Mouse (Mus musculus) neural tube, embryonic 15.5 days (tissue): ENCODE measurements around the gene Epx. TPM values are rescaled to one million over a fixed set of nuclear protein-coding genes. Genes with fewer than 3 reads are reported as not detected.

Source experiments
- ATAC-seq: fragments of 200-750 bp; cut with Nextera tagmentation; 2 replicates; pipeline ENCODE4 v1.8.0; 2017; ENCODE audit warnings: mild to moderate bottlenecking, moderate TSS enrichment, moderate library complexity; ENCODE audit not compliant: low FRiP score
- H3K27ac ChIP-seq: fragments of 300-500 bp; sonication (generic); replicated peaks from 2 replicates; pipeline ENCODE4 v1.5.1; 2015; ENCODE audit warnings: mild to moderate bottlenecking, inconsistent platforms
- H3K27me3 ChIP-seq: fragments of 300-500 bp; sonication (generic); replicated peaks from 2 replicates; pipeline ENCODE4 v1.6.1; 2015; ENCODE audit warnings: inconsistent platforms
- H3K36me3 ChIP-seq: fragments of 300-500 bp; sonication (generic); 2 replicates; pipeline ENCODE4 v1.6.1; 2015; ENCODE audit warnings: inconsistent platforms
- H3K4me1 ChIP-seq: fragments of 300-500 bp; sonication (generic); 2 replicates; pipeline ENCODE4 v1.6.1; 2015; ENCODE audit warnings: inconsistent platforms
- H3K4me2 ChIP-seq: fragments of 300-500 bp; sonication (generic); 2 replicates; pipeline ENCODE4 v1.6.1; 2015; ENCODE audit warnings: inconsistent platforms, mild to moderate bottlenecking, moderate library complexity
- H3K4me3 ChIP-seq: fragments of 300-500 bp; sonication (generic); replicated peaks from 2 replicates; pipeline ENCODE4 v1.5.1; 2015; ENCODE audit warnings: mild to moderate bottlenecking, inconsistent platforms
- H3K9ac ChIP-seq: fragments of 300-500 bp; sonication (generic); replicated peaks from 2 replicates; pipeline ENCODE4 v1.6.1; 2015; ENCODE audit warnings: mild to moderate bottlenecking, inconsistent platforms
- H3K9me3 ChIP-seq: fragments of 300-500 bp; sonication (generic); replicated peaks from 2 replicates; pipeline ENCODE4 v1.6.1; 2016; ENCODE audit warnings: inconsistent platforms
- WGBS: fragments of 180-500 bp; shearing (Covaris S2); methylation state at CpG from one replicate; pipeline ENCODE4 v1.1.7; 2015; ENCODE audit warnings: mixed read lengths; 5-methylcytosine and 5-hydroxymethylcytosine counted together
- polyA plus RNA-seq: library from polyadenylated mRNA; unstranded; fragments of >200 nt; fragmentation: Nextera tagmentation; extraction: Ambion mirVana; gene quantifications from 2 replicates; pipeline ENCODE4 v1.2.1, GENCODE M21; 2015

Gene Epx
- polyA plus RNA-seq = 0.28 and 0.42 TPM in 2 replicates

DNA sequence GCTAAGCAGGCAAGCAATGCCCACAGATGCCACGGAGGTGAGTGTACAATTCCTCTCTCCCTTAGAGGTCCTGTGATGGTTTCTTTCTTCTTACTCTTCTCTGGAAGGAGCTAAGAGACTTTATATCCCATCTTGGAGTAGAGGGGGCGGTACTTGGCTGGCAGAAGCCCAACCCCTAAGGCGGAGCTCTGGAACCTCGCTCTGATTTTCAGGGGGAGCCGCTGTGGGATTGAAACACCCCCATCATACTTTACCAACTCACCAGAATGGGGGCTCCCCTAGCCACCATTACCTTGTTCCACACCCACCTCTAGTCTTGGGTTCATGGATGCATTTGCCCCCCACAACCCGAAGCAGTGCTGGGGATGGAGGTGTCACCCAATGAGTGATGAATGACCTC, at the start of gene Epx:
Epx (minus strand) TSS at position 101 of the 400 bp plus-strand sequence.
- WGBS = 83% methylated on average over 6 of the region's 6 CpGs

DNA sequence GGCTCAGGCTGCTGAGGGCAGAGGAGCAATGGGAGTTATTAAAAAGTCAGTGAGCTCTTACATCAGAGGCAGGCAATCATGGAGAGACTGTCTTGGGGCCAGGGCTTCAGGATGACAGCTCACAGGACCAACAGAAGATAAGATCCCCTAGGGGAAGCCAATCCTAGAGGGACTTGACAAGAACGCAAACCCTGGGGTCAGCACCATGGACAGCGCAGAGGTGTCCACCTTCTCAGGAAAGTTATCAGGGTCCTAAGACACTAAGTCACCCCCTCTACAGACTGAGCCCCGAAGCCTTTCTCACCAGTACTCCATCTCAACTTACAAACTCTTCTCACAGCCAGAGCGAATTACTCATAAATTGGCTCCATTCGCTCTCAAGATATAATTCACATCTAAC, 45.6 kb upstream of the Epx start, which contains the start of gene Olfr464:
Olfr464 (minus strand) TSS at position 2 of the 400 bp plus-strand sequence.
- WGBS = 32% methylated on average over 5 of the region's 5 CpGs

More for the DNA sequence above, at the start of gene Epx:
- H3K4me1 ChIP-seq = peaks cover 8% of the 10 kb centered on the region
- no peak within 1 kb of the TSS for H3K27ac ChIP-seq
- H3K4me3 ChIP-seq = no peak within 1 kb of the TSS
- H3K36me3 ChIP-seq = no peaks in the 10 kb centered on the region
- H3K9me3 ChIP-seq = no peaks in the 10 kb centered on the region
- H3K9ac ChIP-seq = no peak within 1 kb of the TSS
- ATAC-seq = no peak
- no peaks in the 10 kb centered on the region for H3K27me3 ChIP-seq
- H3K4me2 ChIP-seq = no peak within 1 kb of the TSS

DNA sequence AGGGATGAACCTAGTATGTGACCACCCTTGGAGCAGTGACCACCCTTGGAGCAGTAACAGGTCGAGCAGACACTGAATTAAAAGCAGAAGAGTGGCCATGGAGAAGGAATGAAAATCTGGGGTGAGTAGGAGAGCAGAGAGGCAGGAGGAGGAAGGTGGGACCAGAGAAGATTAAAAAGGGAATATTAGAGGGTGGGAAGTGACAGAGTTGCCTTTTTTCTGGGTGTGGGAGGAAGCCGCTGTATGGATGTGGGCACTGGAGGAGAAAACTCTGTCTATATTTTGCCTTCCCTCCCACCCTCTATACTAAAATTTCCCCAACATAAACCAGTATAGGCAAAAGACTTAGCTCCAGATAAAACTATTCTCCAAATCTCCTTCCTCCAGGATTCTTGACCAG, 45.0 kb upstream of the Epx start:
- no peak overlapping the region for H3K4me2 ChIP-seq
- H3K4me1 ChIP-seq = no peaks in the 10 kb centered on the region
- H3K9me3 ChIP-seq = peaks cover 4% of the 10 kb centered on the region; the same call in 1 of the 2 replicates
- H3K9ac ChIP-seq = no peak overlapping the region
- H3K27ac ChIP-seq = no peak overlapping the region
- H3K36me3 ChIP-seq = no peaks in the 10 kb centered on the region
- 77% methylated on average over 2 of the region's 2 CpGs for WGBS
- ATAC-seq = no peak
- no peaks in the 10 kb centered on the region for H3K27me3 ChIP-seq
- H3K4me3 ChIP-seq = no peak overlapping the region

More for the DNA sequence above, 45.6 kb upstream of the Epx start, which contains the start of gene Olfr464:
- no peak within 1 kb of the TSS for H3K4me2 ChIP-seq
- ATAC-seq = no peak
- no peaks in the 10 kb centered on the region for H3K27me3 ChIP-seq
- H3K4me1 ChIP-seq = no peaks in the 10 kb centered on the region
- no peaks in the 10 kb centered on the region for H3K36me3 ChIP-seq
- H3K4me3 ChIP-seq = no peak within 1 kb of the TSS
- H3K27ac ChIP-seq = no peak within 1 kb of the TSS
- peaks cover 4% of the 10 kb centered on the region; the same call in 1 of the 2 replicates for H3K9me3 ChIP-seq
- H3K9ac ChIP-seq = no peak within 1 kb of the TSS

DNA sequence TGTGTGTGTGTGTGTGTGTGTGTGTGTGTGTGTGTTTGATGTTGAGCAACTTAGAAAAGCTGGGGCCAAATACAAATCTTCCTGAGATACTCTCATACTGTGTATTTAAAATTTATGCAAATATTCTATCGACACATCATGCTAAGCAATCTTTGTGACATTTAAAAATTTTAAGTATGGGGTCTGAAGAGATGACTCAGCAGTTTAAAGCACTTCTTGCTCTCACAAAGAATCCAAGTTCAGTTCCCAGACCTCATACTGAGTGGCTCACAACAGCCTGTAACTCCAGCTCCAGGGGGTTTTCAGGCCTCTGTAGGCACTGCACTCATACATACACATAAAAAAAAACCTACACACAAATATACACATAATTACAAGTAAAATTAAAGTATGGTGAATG, 40.7 kb upstream of the Epx start:
- 85% methylated on average over 1 of the region's 1 CpGs for WGBS
- Histone ChIP-seq H3K4me2 (no peak overlapping the region), H3K9me3 (no peaks in the 10 kb centered on the region), H3K27ac (no peak overlapping the region), H3K4me1 (no peaks in the 10 kb centered on the region), H3K9ac (no peak overlapping the region), H3K4me3 (no peak overlapping the region), H3K27me3 (no peaks in the 10 kb centered on the region), H3K36me3 (no peaks in the 10 kb centered on the region)
- no peak for ATAC-seq

GRCm38 (mm10) chr11:87904331-87904730, 29.0 kb upstream of the Epx start:
- no peaks in the 10 kb centered on the region for H3K27me3 ChIP-seq
- H3K4me2 ChIP-seq = no peak overlapping the region
- H3K4me3 ChIP-seq = no peak overlapping the region
- no peak overlapping the region for H3K27ac ChIP-seq
- WGBS = 83% methylated on average over 3 of the region's 3 CpGs
- ATAC-seq = no peak
- no peak overlapping the region for H3K9ac ChIP-seq
- H3K36me3 ChIP-seq = no peaks in the 10 kb centered on the region
- no peaks in the 10 kb centered on the region for H3K4me1 ChIP-seq
- H3K9me3 ChIP-seq = no peaks in the 10 kb centered on the region

GRCm38 (mm10) chr11:87897287-87897686, 22.0 kb upstream of the Epx start, which contains the start of gene Olfr463:
Gene Olfr463, minus strand, starts transcription at chr11:87897387.
- Histone ChIP-seq H3K27ac (no peak within 1 kb of the TSS), H3K36me3 (no peaks in the 10 kb centered on the region), H3K27me3 (no peaks in the 10 kb centered on the region), H3K4me1 (no peaks in the 10 kb centered on the region), H3K9ac (no peak within 1 kb of the TSS), H3K4me3 (no peak within 1 kb of the TSS), H3K9me3 (no peaks in the 10 kb centered on the region), H3K4me2 (no peak within 1 kb of the TSS)
- no peak for ATAC-seq

DNA sequence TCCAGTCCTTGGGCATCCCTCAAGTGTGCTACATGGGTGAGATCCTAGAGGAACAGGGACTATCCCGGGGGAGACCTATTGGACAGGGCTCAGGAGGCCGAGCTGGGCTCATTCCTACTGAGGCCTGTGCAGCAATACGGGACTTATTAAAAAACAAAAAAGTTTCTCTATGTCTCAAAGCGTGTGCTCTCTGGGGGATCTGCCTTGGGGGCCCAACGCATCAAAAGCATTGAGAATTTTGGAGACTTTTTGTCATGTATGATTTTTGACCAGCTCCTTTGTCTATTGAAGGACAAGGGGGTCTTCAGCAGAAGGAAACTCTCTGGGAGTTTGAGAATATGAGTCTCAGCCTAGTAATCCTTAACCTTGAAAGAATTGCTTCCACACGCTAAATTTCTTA, 16.8 kb upstream of the Epx start, which contains the start of gene Olfr462:
Olfr462 (minus strand) TSS at position 101 of the 400 bp plus-strand sequence.
- Histone ChIP-seq H3K4me3 (no peak within 1 kb of the TSS), H3K9ac (no peak within 1 kb of the TSS), H3K27me3 (no peaks in the 10 kb centered on the region), H3K27ac (no peak within 1 kb of the TSS), H3K9me3 (no peaks in the 10 kb centered on the region), H3K36me3 (no peaks in the 10 kb centered on the region), H3K4me1 (no peaks in the 10 kb centered on the region), H3K4me2 (no peak within 1 kb of the TSS)
- WGBS = 95% methylated on average over 6 of the region's 6 CpGs
- ATAC-seq = no peak

DNA sequence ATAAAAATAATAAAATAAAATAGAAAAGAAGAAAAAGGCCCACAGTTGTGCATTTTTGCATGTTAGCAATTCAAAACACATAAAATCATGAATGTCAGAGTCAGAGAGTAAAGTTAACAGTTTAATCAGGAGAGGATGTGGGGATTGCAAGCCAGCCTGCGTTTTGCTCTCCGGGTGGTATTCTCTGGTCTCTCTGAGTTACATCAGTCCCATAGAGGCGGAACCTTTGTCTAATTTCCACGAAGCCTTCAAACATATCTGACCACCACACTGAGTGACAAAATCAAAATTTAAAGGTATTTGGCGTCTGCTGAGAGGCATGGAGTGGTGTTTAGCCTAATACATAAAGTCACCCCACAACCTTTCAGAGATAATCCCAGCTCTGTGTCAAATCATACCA, 9.5 kb upstream of the Epx start:
- no peak overlapping the region for H3K4me2 ChIP-seq
- no peak for ATAC-seq
- H3K9me3 ChIP-seq = no peaks in the 10 kb centered on the region
- H3K27me3 ChIP-seq = no peaks in the 10 kb centered on the region
- no peak overlapping the region for H3K27ac ChIP-seq
- H3K9ac ChIP-seq = no peak overlapping the region
- peaks cover 4% of the 10 kb centered on the region for H3K4me1 ChIP-seq
- H3K4me3 ChIP-seq = no peak overlapping the region
- 80% methylated on average over 5 of the region's 5 CpGs for WGBS
- no peaks in the 10 kb centered on the region for H3K36me3 ChIP-seq

GRCm38 (mm10) chr11:87883493-87883892, 8.2 kb upstream of the Epx start:
- H3K36me3 ChIP-seq = no peaks in the 10 kb centered on the region
- WGBS = 52% methylated on average over 5 of the region's 5 CpGs
- no peaks in the 10 kb centered on the region for H3K27me3 ChIP-seq
- no peak overlapping the region for H3K4me2 ChIP-seq
- no peak overlapping the region for H3K4me3 ChIP-seq
- no peak overlapping the region for H3K9ac ChIP-seq
- H3K9me3 ChIP-seq = no peaks in the 10 kb centered on the region
- peaks cover 8% of the 10 kb centered on the region for H3K4me1 ChIP-seq
- no peak for ATAC-seq
- H3K27ac ChIP-seq = no peak overlapping the region

DNA sequence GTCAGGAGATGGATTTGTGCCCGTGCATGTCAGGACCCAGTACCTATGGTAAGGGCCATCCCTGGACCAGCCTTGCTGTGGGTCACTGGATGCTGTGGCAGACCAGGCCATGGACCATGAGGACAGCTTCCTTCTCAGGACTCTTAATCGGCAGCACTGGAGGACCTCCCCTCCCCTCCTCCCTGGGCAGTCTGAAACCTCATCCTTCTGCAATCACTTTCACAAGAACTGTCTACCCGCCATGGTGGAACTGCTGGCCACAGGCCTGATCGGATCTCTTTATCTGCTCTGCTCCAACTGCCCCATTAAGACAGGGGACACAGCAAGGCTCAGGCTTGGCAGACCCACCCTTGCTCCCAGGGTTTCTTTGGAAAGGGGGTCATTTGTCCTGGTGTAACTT, 6.4 kb upstream of the Epx start:
- 74% methylated on average over 4 of the region's 4 CpGs for whole genome bisulfite sequencing
- no peak overlapping the region for H3K27ac ChIP-seq
- H3K9me3 ChIP-seq = no peaks in the 10 kb centered on the region
- no peak overlapping the region for H3K4me2 ChIP-seq
- no peaks in the 10 kb centered on the region for H3K36me3 ChIP-seq
- H3K4me1 ChIP-seq = peaks cover 8% of the 10 kb centered on the region
- no peak overlapping the region for H3K9ac ChIP-seq
- no peak overlapping the region for H3K4me3 ChIP-seq
- ATAC-seq = no peak
- no peaks in the 10 kb centered on the region for H3K27me3 ChIP-seq

- Histone ChIP-seq H3K27me3 (no peaks in the 10 kb centered on the region), H3K9ac (no peak overlapping the region), H3K4me2 (peak overlapping the region; percentile 22), H3K9me3 (no peaks in the 10 kb centered on the region), H3K27ac (no peak overlapping the region; the same call in 1 of the 2 replicates), H3K36me3 (no peaks in the 10 kb centered on the region), H3K4me3 (no peak overlapping the region), H3K4me1 (peaks cover 8% of the 10 kb centered on the region)
- ATAC-seq = no peak
- 17% methylated on average over 9 of the region's 9 CpGs for WGBS
Measured at GRCm38 (mm10) chr11:87879826-87880225, 4.5 kb upstream of the Epx start.

DNA sequence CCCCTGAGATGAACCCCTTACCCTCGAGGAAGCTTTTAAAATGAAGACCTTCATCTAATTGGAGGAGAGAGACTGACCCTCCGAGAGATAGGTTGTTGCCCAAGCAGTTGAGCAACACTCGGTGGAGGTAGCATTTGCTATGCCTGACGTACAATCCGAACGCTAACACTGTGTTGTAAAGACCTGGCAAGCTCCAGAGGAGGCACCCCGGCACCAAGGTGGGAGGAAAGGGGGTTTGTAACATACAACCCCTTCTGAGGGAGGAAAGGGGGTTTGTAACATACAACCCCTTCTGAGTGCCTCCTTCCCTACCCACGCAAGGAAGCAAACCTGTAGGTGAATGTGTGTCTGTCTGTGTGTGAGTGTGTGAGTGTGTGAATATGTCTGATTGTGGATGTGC, 3.6 kb downstream of the Epx start:
- H3K9me3 ChIP-seq = no peaks in the 10 kb centered on the region
- H3K36me3 ChIP-seq = no peaks in the 10 kb centered on the region
- WGBS = 39% methylated on average over 8 of the region's 8 CpGs
- no peak overlapping the region for H3K4me2 ChIP-seq
- ATAC-seq = no peak
- no peak overlapping the region for H3K4me3 ChIP-seq
- no peaks in the 10 kb centered on the region for H3K27me3 ChIP-seq
- no peak overlapping the region for H3K27ac ChIP-seq
- H3K9ac ChIP-seq = no peak overlapping the region
- no peaks in the 10 kb centered on the region for H3K4me1 ChIP-seq

- no peaks in the 10 kb centered on the region for H3K27me3 ChIP-seq
- H3K27ac ChIP-seq = no peak overlapping the region
- no peak overlapping the region for H3K4me3 ChIP-seq
- ATAC-seq = no peak
- no peaks in the 10 kb centered on the region for H3K4me1 ChIP-seq
- no peaks in the 10 kb centered on the region for H3K36me3 ChIP-seq
- H3K4me2 ChIP-seq = no peak overlapping the region
- H3K9ac ChIP-seq = no peak overlapping the region
- WGBS = 84% methylated on average over 2 of the region's 2 CpGs
- H3K9me3 ChIP-seq = no peaks in the 10 kb centered on the region
Measured at GRCm38 (mm10) chr11:87870096-87870495, 5.2 kb downstream of the Epx start.
